Mouse (Mus musculus): ENCODE data around the gene Pakap. TPM values are rescaled to one million over a fixed set of nuclear protein-coding genes. Genes with fewer than 3 reads are reported as not detected.
A peak's percentile ranks its signal among the peaks of the same experiment; 100 is the strongest.

Gene Pakap
- polyA plus RNA-seq, 1 experiment from 2014 or later: 25.3 TPM

- H3K4me1 ChIP-seq (replicated peaks): no peaks in the 10 kb centered on the region
- no peak for DNase-seq (ENCODE audit: low spot score)
- 94% methylated on average over 10 of the region's 10 CpGs for WGBS
- H3K27me3 ChIP-seq (ENCODE audit: insufficient read depth, poor library complexity, severe bottlenecking): no peaks in the 10 kb centered on the region
- H3K4me3 ChIP-seq: no peak overlapping the region
- peaks cover 4% of the 10 kb centered on the region; the same call in 1 of the 2 replicates for H3K9me3 ChIP-seq
- H3K27ac ChIP-seq: no peak overlapping the region
- H3K36me3 ChIP-seq: no peaks in the 10 kb centered on the region
Measured at GRCm38 (mm10) chr4:57579683-57580082, 11.7 kb downstream of the Pakap start.

GRCm38 (mm10) chr4:57585281-57585800, 17.4 kb downstream of the Pakap start:
- no peak for DNase-seq (ENCODE audit: low spot score)
- Histone ChIP-seq H3K9me3 (peaks cover 2% of the 10 kb centered on the region; the same call in 1 of the 2 replicates), H3K4me3 (no peak overlapping the region), H3K27me3 (ENCODE audit: insufficient read depth, poor library complexity, severe bottlenecking) (no peaks in the 10 kb centered on the region), H3K27ac (no peak overlapping the region), H3K4me1 (replicated peaks) (0 out of 2 replicates have a peak, but pooled peaks cover 4% of the 10 kb centered on the region), H3K36me3 (no peaks in the 10 kb centered on the region)
- 83% methylated on average over 6 of the region's 6 CpGs for WGBS

- WGBS: 88% methylated on average over 7 of the region's 7 CpGs
- no peaks in the 10 kb centered on the region for H3K36me3 ChIP-seq
- no peaks in the 10 kb centered on the region for H3K9me3 ChIP-seq
- no peaks in the 10 kb centered on the region for H3K27me3 ChIP-seq (ENCODE audit: insufficient read depth, poor library complexity, severe bottlenecking)
- H3K4me1 ChIP-seq (replicated peaks): 0 out of 2 replicates have a peak, but pooled peaks cover 4% of the 10 kb centered on the region
- H3K27ac ChIP-seq: no peak overlapping the region
- DNase-seq (ENCODE audit: low spot score): no peak
- H3K4me3 ChIP-seq: no peak overlapping the region
Measured at GRCm38 (mm10) chr4:57586933-57587658, 19.1 kb downstream of the Pakap start.

GRCm38 (mm10) chr4:57588356-57588755, 20.4 kb downstream of the Pakap start:
- 98% methylated on average over 1 of the region's 1 CpGs for whole genome bisulfite sequencing
- DNase-seq (ENCODE audit: low spot score): no peak
- Histone ChIP-seq H3K4me1 (replicated peaks) (0 out of 2 replicates have a peak, but pooled peaks cover 4% of the 10 kb centered on the region), H3K36me3 (no peaks in the 10 kb centered on the region), H3K4me3 (no peak overlapping the region), H3K27ac (no peak overlapping the region), H3K9me3 (no peaks in the 10 kb centered on the region), H3K27me3 (ENCODE audit: insufficient read depth, poor library complexity, severe bottlenecking) (no peaks in the 10 kb centered on the region)

GRCm38 (mm10) chr4:57592751-57593150, 24.8 kb downstream of the Pakap start:
- no peaks in the 10 kb centered on the region for H3K27me3 ChIP-seq (ENCODE audit: insufficient read depth, poor library complexity, severe bottlenecking)
- DNase-seq (ENCODE audit: low spot score): no peak
- H3K4me3 ChIP-seq: no peak overlapping the region
- no peaks in the 10 kb centered on the region for H3K36me3 ChIP-seq
- peaks cover 4% of the 10 kb centered on the region; the same call in 1 of the 2 replicates for H3K4me1 ChIP-seq (replicated peaks)
- WGBS: 78% methylated on average over 4 of the region's 4 CpGs
- no peak overlapping the region for H3K27ac ChIP-seq
- no peaks in the 10 kb centered on the region for H3K9me3 ChIP-seq

- DNase-seq (ENCODE audit: low spot score): no peak
- Histone ChIP-seq H3K36me3 (no peaks in the 10 kb centered on the region), H3K27me3 (ENCODE audit: insufficient read depth, poor library complexity, severe bottlenecking) (no peaks in the 10 kb centered on the region), H3K9me3 (no peaks in the 10 kb centered on the region), H3K27ac (no peak overlapping the region), H3K4me1 (replicated peaks) (peaks cover 10% of the 10 kb centered on the region; the same call in 1 of the 2 replicates), H3K4me3 (no peak overlapping the region)
- WGBS: 94% methylated on average over 6 of the region's 6 CpGs
Measured at GRCm38 (mm10) chr4:57599946-57600345, 32.0 kb downstream of the Pakap start.

- no peaks in the 10 kb centered on the region for H3K27me3 ChIP-seq (ENCODE audit: insufficient read depth, poor library complexity, severe bottlenecking)
- H3K4me1 ChIP-seq (replicated peaks): peaks cover 10% of the 10 kb centered on the region; the same call in 1 of the 2 replicates
- H3K4me3 ChIP-seq: no peak overlapping the region
- WGBS: 93% methylated on average over 11 of the region's 11 CpGs
- H3K36me3 ChIP-seq: no peaks in the 10 kb centered on the region
- DNase-seq (ENCODE audit: low spot score): no peak
- no peak overlapping the region for H3K27ac ChIP-seq
- H3K9me3 ChIP-seq: no peaks in the 10 kb centered on the region
Measured at GRCm38 (mm10) chr4:57600685-57601457, 32.9 kb downstream of the Pakap start.

- Histone ChIP-seq H3K9me3 (no peaks in the 10 kb centered on the region), H3K4me1 (replicated peaks) (peaks cover 10% of the 10 kb centered on the region; the same call in 1 of the 2 replicates), H3K4me3 (no peak overlapping the region), H3K27me3 (ENCODE audit: insufficient read depth, poor library complexity, severe bottlenecking) (no peaks in the 10 kb centered on the region), H3K27ac (no peak overlapping the region), H3K36me3 (no peaks in the 10 kb centered on the region)
- no peak for DNase-seq (ENCODE audit: low spot score)
- WGBS: 92% methylated on average over 9 of the region's 9 CpGs
Measured at GRCm38 (mm10) chr4:57601458-57601835, 33.5 kb downstream of the Pakap start.

GRCm38 (mm10) chr4:57601903-57602617, 34.1 kb downstream of the Pakap start:
- 91% methylated on average over 10 of the region's 10 CpGs for WGBS
- H3K4me1 ChIP-seq (replicated peaks): peaks cover 10% of the 10 kb centered on the region; the same call in 1 of the 2 replicates
- no peak for DNase-seq (ENCODE audit: low spot score)
- no peaks in the 10 kb centered on the region for H3K9me3 ChIP-seq
- no peaks in the 10 kb centered on the region for H3K27me3 ChIP-seq (ENCODE audit: insufficient read depth, poor library complexity, severe bottlenecking)
- no peaks in the 10 kb centered on the region for H3K36me3 ChIP-seq
- H3K4me3 ChIP-seq: no peak overlapping the region
- no peak overlapping the region for H3K27ac ChIP-seq

- Histone ChIP-seq H3K4me3 (no peak overlapping the region), H3K27me3 (ENCODE audit: insufficient read depth, poor library complexity, severe bottlenecking) (no peaks in the 10 kb centered on the region), H3K27ac (no peak overlapping the region), H3K4me1 (replicated peaks) (peaks cover 4% of the 10 kb centered on the region; the same call in 1 of the 2 replicates), H3K36me3 (no peaks in the 10 kb centered on the region), H3K9me3 (no peaks in the 10 kb centered on the region)
- no peak for DNase-seq (ENCODE audit: low spot score)
- 91% methylated on average over 3 of the region's 3 CpGs for WGBS
Measured at GRCm38 (mm10) chr4:57606258-57606657, 38.3 kb downstream of the Pakap start.

GRCm38 (mm10) chr4:57607247-57607942, 39.4 kb downstream of the Pakap start:
- DNase-seq (ENCODE audit: low spot score): peak; percentile 84
- Histone ChIP-seq H3K9me3 (no peaks in the 10 kb centered on the region), H3K27ac (no peak overlapping the region), H3K4me1 (replicated peaks) (peaks cover 13% of the 10 kb centered on the region), H3K36me3 (no peaks in the 10 kb centered on the region), H3K4me3 (no peak overlapping the region), H3K27me3 (ENCODE audit: insufficient read depth, poor library complexity, severe bottlenecking) (no peaks in the 10 kb centered on the region)
- WGBS: 42% methylated on average over 22 of the region's 22 CpGs
